8 mouse cellular contexts compared by ENCODE assay signal in the genomic region with DNA sequence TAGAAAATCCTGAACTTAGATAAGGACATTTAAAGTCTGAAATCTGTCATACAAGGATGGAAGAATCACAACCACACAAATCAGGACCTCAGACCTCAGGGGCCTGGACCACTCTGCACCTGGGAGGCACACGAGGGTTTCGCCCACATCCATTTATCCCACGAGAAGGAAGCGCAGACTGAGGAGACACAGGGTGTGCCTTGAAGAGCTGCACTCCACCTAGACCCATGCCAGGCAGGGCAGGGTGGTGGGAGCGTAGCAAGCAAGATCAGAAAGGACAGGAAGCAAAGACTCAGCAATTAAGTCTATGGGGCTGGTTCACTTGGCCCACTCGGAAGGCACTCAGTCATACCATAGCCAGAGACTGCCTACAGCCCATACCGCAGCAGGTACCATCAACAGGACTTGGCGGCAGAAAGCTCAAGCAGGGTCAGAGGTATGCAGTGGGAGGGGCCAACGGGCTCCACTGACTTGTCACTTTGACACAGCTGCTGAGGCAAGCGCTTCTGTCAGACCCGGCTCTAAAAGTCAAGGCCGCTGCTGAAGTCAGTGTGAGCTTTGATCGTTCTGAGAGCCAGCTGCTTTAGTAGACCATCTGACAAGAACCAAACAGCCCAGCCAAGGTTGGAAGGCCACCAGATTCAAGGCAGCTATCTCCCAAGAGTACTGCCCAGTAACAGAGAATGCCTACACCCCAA.
DNase-seq lines count a peak whose midpoint lies in the region; ATAC-seq and TF ChIP-seq lines count a peak whose summit lies in the region.

No protein-coding gene starts in this region.

- no peak overlapping the region for H3K4me3 ChIP-seq in thymus, adult 2 months (ENCODE audit: control insufficient read depth, insufficient read depth, low read length)
- no peak overlapping the region for H3K4me3 ChIP-seq in midbrain, embryonic 16.5 days (ENCODE audit: low read depth, low read length)

- H3K4me2 ChIP-seq in midbrain, embryonic 16.5 days (ENCODE audit: low read length): no peak overlapping the region

- 72% methylated on average over 13 of the region's 13 CpGs for WGBS in thymus, adult 2 months
- 57% methylated on average over 13 of the region's 13 CpGs for WGBS in midbrain, embryonic 16.5 days

- TF ChIP-seq CTCF in thymus, adult 2 months (IDR thresholded peaks at IDR 0.05; ENCODE audit: borderline replicate concordance, control insufficient read depth, extremely low read depth, insufficient read depth, low read length, poor library complexity): no peak

- peak; percentile 20 for DNase-seq in thymus, postnatal 14 days
- no peak for DNase-seq in thymus, adult 2 months
- peak; percentile 65 for DNase-seq in gastrocnemius, postnatal 25 days
- DNase-seq in kidney, postnatal 36 days: peak; percentile 72 to 83
- DNase-seq in ovary, postnatal 36 days (ENCODE audit: low spot score): peak; percentile 51
- no peak for DNase-seq in left cerebral cortex, postnatal 14 days (ENCODE audit: low spot score in 2 of 2)
- no peak for DNase-seq in thymus, postnatal 36 days

- H3K27ac ChIP-seq in thymus, adult 2 months (ENCODE audit: control insufficient read depth, insufficient read depth, low read length): no peak overlapping the region
- H3K27ac ChIP-seq in midbrain, embryonic 16.5 days (ENCODE audit: low read length): no peak overlapping the region

- peaks cover 6% of the 10 kb centered on the region for H3K4me1 ChIP-seq in thymus, adult 2 months (replicated peaks; ENCODE audit: control insufficient read depth, insufficient read depth, low read length)
- peaks cover 12% of the 10 kb centered on the region for H3K4me1 ChIP-seq in midbrain, embryonic 16.5 days (ENCODE audit: control insufficient read depth, insufficient read depth, low read length)

- ATAC-seq in midbrain, embryonic 16.5 days: no peak

- no peaks in the 10 kb centered on the region for H3K36me3 ChIP-seq in thymus, adult 2 months (ENCODE audit: control insufficient read depth, insufficient read depth, low read length)
- H3K36me3 ChIP-seq in midbrain, embryonic 16.5 days (ENCODE audit: control insufficient read depth, insufficient read depth, low read length): no peaks in the 10 kb centered on the region

- intact Hi-C loops in left cerebral cortex, postnatal 14 days (cut with DNase I): no loop called here

- no peak for TF ChIP-seq POLR2A in thymus, adult 2 months (IDR thresholded peaks at IDR 0.05; ENCODE audit: control insufficient read depth, extremely low read depth, insufficient read depth, low read length, poor library complexity)

- no peak overlapping the region for H3K9ac ChIP-seq in midbrain, embryonic 16.5 days (ENCODE audit: low read depth, low read length)

- H3K27me3 ChIP-seq in thymus, adult 2 months (ENCODE audit: control insufficient read depth, insufficient read depth, low read length): no peaks in the 10 kb centered on the region
- no peaks in the 10 kb centered on the region for H3K27me3 ChIP-seq in midbrain, embryonic 16.5 days (ENCODE audit: control insufficient read depth, insufficient read depth, low read depth, low read length)

- no peaks in the 10 kb centered on the region for H3K9me3 ChIP-seq in midbrain, embryonic 16.5 days (replicated peaks; ENCODE audit: control insufficient read depth, low read length, poor library complexity, severe bottlenecking)

Comparison
In these comparisons a context has a peak if more than half of its experiments do, and no peak if none do; other contexts are left out.
1. DNase-seq: peak in thymus, postnatal 14 days (single experiment), gastrocnemius, postnatal 25 days (single experiment), kidney, postnatal 36 days (2 of 2) and ovary, postnatal 36 days (single experiment); none in thymus, adult 2 months (single experiment), left cerebral cortex, postnatal 14 days (0 of 2) and thymus, postnatal 36 days (0 of 2).